Mouse (Mus musculus): ENCODE results near the gene Lbx2. TPM values are rescaled to one million over a fixed set of nuclear protein-coding genes. Genes with fewer than 3 reads are reported as not detected.

Lbx2 gene
- total RNA-seq, 2 experiments from 2014 or later: 0.69 TPM; not detected in 1

- no peak for DNase-seq (ENCODE audit: extremely low spot score in 1 of 2, low spot score in 2 of 2)
- intact Hi-C loops (cut with DNase I): no loop called here
Observed at GRCm38 (mm10) chr6:83069488-83070246, 16.5 kb upstream of the Lbx2 start.

- intact Hi-C loops (cut with DNase I): no loop called here
- DNase-seq (ENCODE audit: extremely low spot score in 1 of 2, low spot score in 2 of 2): no peak
Observed at GRCm38 (mm10) chr6:83070247-83070310, 16.1 kb upstream of the Lbx2 start, which contains the start of gene Tlx2. TSS of gene Tlx2 (minus strand) at chr6:83070293.

- DNase-seq (ENCODE audit: extremely low spot score in 1 of 2, low spot score in 2 of 2): no peak
- intact Hi-C loops (cut with DNase I): no loop called here
Observed at GRCm38 (mm10) chr6:83070311-83071219, 15.6 kb upstream of the Lbx2 start.

- intact Hi-C loops (cut with DNase I): no loop called here
- DNase-seq (ENCODE audit: extremely low spot score in 1 of 2, low spot score in 2 of 2): peak in 1 of 2 experiments; percentile 54
Observed at GRCm38 (mm10) chr6:83071220-83071619, 14.9 kb upstream of the Lbx2 start.

- intact Hi-C loops (cut with DNase I): no loop called here
- no peak for DNase-seq (ENCODE audit: extremely low spot score in 1 of 2, low spot score in 2 of 2)
Observed at GRCm38 (mm10) chr6:83074979-83075378, 11.2 kb upstream of the Lbx2 start.

- no peak for DNase-seq (ENCODE audit: extremely low spot score in 1 of 2, low spot score in 2 of 2)
Observed at GRCm38 (mm10) chr6:83077630-83078323, 8.4 kb upstream of the Lbx2 start, which contains the start of gene Pcgf1. TSS of gene Pcgf1 (plus strand) at chr6:83077869.

GRCm38 (mm10) chr6:83078324-83078858 lies 7.8 kb upstream of the Lbx2 start:
- peak; percentile 97 to 99 for DNase-seq (ENCODE audit: extremely low spot score in 1 of 2, low spot score in 2 of 2)
- intact Hi-C loops (cut with DNase I): loop anchor here (2.0 kb wide), 1 partner anchor 82 kb away; no protein-coding TSS in a partner anchor

More at GRCm38 (mm10) chr6:83077630-83078323, 8.4 kb upstream of the Lbx2 start, which contains the start of gene Pcgf1:
- intact Hi-C loops (cut with DNase I): loop anchor here (2.0 kb wide), 1 partner anchor 81 kb away; no protein-coding TSS in a partner anchor

- intact Hi-C loops (cut with DNase I): no loop called here
- DNase-seq (ENCODE audit: extremely low spot score in 1 of 2, low spot score in 2 of 2): no peak
Observed at GRCm38 (mm10) chr6:83080210-83080609, 6.0 kb upstream of the Lbx2 start.

GRCm38 (mm10) chr6:83083497-83083896 lies 2.7 kb upstream of the Lbx2 start:
- DNase-seq (ENCODE audit: extremely low spot score in 1 of 2, low spot score in 2 of 2): no peak
- intact Hi-C loops (cut with DNase I): no loop called here

GRCm38 (mm10) chr6:83084477-83084876 lies 1.7 kb upstream of the Lbx2 start:
- intact Hi-C loops (cut with DNase I): no loop called here
- no peak for DNase-seq (ENCODE audit: extremely low spot score in 1 of 2, low spot score in 2 of 2)

- intact Hi-C loops (cut with DNase I): no loop called here
- peak in 1 of 2 experiments; percentile 40 for DNase-seq (ENCODE audit: extremely low spot score in 1 of 2, low spot score in 2 of 2)
Observed at GRCm38 (mm10) chr6:83087205-83087925, 1.2 kb downstream of the Lbx2 start.

GRCm38 (mm10) chr6:83087926-83088260 lies 1.7 kb downstream of the Lbx2 start:
- no peak for DNase-seq (ENCODE audit: extremely low spot score in 1 of 2, low spot score in 2 of 2)
- intact Hi-C loops (cut with DNase I): no loop called here

- intact Hi-C loops (cut with DNase I): no loop called here
- no peak for DNase-seq (ENCODE audit: extremely low spot score in 1 of 2, low spot score in 2 of 2)
Observed at GRCm38 (mm10) chr6:83092416-83093127, 6.4 kb downstream of the Lbx2 start.

- intact Hi-C loops (cut with DNase I): no loop called here
- no peak for DNase-seq (ENCODE audit: extremely low spot score in 1 of 2, low spot score in 2 of 2)
Observed at GRCm38 (mm10) chr6:83095968-83096367, 9.8 kb downstream of the Lbx2 start.

GRCm38 (mm10) chr6:83098411-83098810 lies 12.2 kb downstream of the Lbx2 start:
- intact Hi-C loops (cut with DNase I): no loop called here
- no peak for DNase-seq (ENCODE audit: extremely low spot score in 1 of 2, low spot score in 2 of 2)

GRCm38 (mm10) chr6:83101316-83101687 lies 15.1 kb downstream of the Lbx2 start, which contains the start of the genes Ccdc142 and Gm42688:
TSS of gene Ccdc142 (plus strand) at chr6:83101601.
TSS of gene Gm42688 (plus strand) at chr6:83101617.
- intact Hi-C loops (cut with DNase I): loop anchor here (2.0 kb wide), 1 partner anchor 105 kb away; no protein-coding TSS in a partner anchor

GRCm38 (mm10) chr6:83101688-83102556 lies 15.8 kb downstream of the Lbx2 start:
- peak in 1 of 2 experiments; percentile 84 for DNase-seq (ENCODE audit: extremely low spot score in 1 of 2, low spot score in 2 of 2)
- intact Hi-C loops (cut with DNase I): loop anchor here (2.0 kb wide), 1 partner anchor 105 kb away; no protein-coding TSS in a partner anchor

More at GRCm38 (mm10) chr6:83101316-83101687, 15.1 kb downstream of the Lbx2 start, which contains the start of the genes Ccdc142 and Gm42688:
- peak; percentile 90 for DNase-seq (ENCODE audit: extremely low spot score in 1 of 2, low spot score in 2 of 2)

Data from left cerebral cortex, postnatal 10 days (tissue).